In the genomic region with DNA sequence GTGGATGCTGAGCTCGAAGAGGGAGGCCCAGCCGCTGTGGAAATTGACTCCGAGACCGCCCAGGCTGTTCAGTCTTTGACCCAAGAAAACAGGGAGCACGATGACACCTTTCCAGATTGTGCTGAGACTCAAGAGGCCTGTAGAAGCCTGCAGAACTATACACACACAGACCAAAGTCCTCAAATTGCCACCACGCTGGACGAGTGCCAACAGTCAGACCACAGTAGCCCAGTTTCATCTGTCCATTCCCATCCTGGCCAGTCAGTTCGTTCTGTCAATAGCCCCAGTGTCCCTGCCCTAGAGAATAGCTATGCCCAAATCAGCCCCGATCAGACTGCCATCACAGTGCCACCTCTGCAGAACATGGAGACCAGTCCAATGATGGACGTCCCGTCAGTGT, we compare ENCODE assay signal across 17 mouse cellular contexts. TPM values are rescaled to one million over a fixed set of nuclear protein-coding genes. Genes with fewer than 3 reads are reported as not detected.
DNase-seq lines count a peak whose midpoint lies in the region; ATAC-seq and TF ChIP-seq lines count a peak whose summit lies in the region.
"Had no signal": no experiment of that assay in that cellular context is flagged by ENCODE, and none has a peak within 500 bp of the region (broad histone marks: within the 10 kb centered on the region; RNA-seq: fewer than 3 reads in every experiment).

No protein-coding gene starts in this region.

- WGBS in intestine, embryonic 14.5 days = 94% methylated on average over 11 of the region's 11 CpGs
- 86% methylated on average over 11 of the region's 11 CpGs for WGBS in intestine, embryonic 16.5 days
- WGBS in liver, postnatal 0 days (ENCODE audit: insufficient replicate concordance) = 80% methylated on average over 11 of the region's 11 CpGs
- WGBS in liver, embryonic 12.5 days (ENCODE audit: insufficient replicate concordance) = 82% methylated on average over 11 of the region's 11 CpGs
- 84% methylated on average over 11 of the region's 11 CpGs for WGBS in limb, embryonic 15.5 days

- H3K27ac ChIP-seq in intestine, embryonic 14.5 days (ENCODE audit: low read depth) = no peak overlapping the region
- H3K27ac ChIP-seq in intestine, embryonic 16.5 days (ENCODE audit: low read length) = no peak overlapping the region
- peak overlapping the region; percentile 23; the same call in 1 of the 2 replicates for H3K27ac ChIP-seq in liver, postnatal 0 days (ENCODE audit: low read depth)
- no peak overlapping the region for H3K27ac ChIP-seq in liver, embryonic 12.5 days
- H3K27ac ChIP-seq in limb, embryonic 15.5 days = no peak overlapping the region
- H3K27ac ChIP-seq: heart, adult 2 months had no signal

- 0 out of 2 replicates have a peak, but pooled peaks have one; percentile 4 for ATAC-seq in intestine, embryonic 14.5 days (replicated peaks; ENCODE audit: low FRiP score, low TSS enrichment, low read depth)
- ATAC-seq in intestine, embryonic 16.5 days = no peak
- peak; percentile 43 for ATAC-seq in liver, postnatal 0 days
- ATAC-seq in liver, embryonic 12.5 days = no peak
- ATAC-seq in limb, embryonic 15.5 days (ENCODE audit: insufficient number of reproducible peaks, low FRiP score, low TSS enrichment, low read depth) = 0 out of 2 replicates have a peak, but pooled peaks have one; percentile 19

- 0 out of 2 replicates have a peak, but pooled peaks cover 3% of the 10 kb centered on the region for H3K4me1 ChIP-seq in intestine, embryonic 14.5 days (replicated peaks; ENCODE audit: control insufficient read depth, insufficient read depth, low read length)
- 0 out of 2 replicates have a peak, but pooled peaks cover 5% of the 10 kb centered on the region for H3K4me1 ChIP-seq in intestine, embryonic 16.5 days (ENCODE audit: control insufficient read depth, insufficient read depth, low read length)
- H3K4me1 ChIP-seq in liver, postnatal 0 days (ENCODE audit: insufficient read depth) = peaks cover 8% of the 10 kb centered on the region; the same call in 1 of the 2 replicates
- 0 out of 2 replicates have a peak, but pooled peaks cover 8% of the 10 kb centered on the region for H3K4me1 ChIP-seq in liver, embryonic 12.5 days
- H3K4me1 ChIP-seq in limb, embryonic 15.5 days = peaks cover 31% of the 10 kb centered on the region

- no peak for TF ChIP-seq EP300 in liver, postnatal 0 days (IDR thresholded peaks at IDR 0.05; ENCODE audit: low read depth)

- no peaks in the 10 kb centered on the region for H3K27me3 ChIP-seq in intestine, embryonic 14.5 days (replicated peaks; ENCODE audit: control insufficient read depth, insufficient read depth, low read length)
- H3K27me3 ChIP-seq in intestine, embryonic 16.5 days (replicated peaks; ENCODE audit: control insufficient read depth, insufficient read depth, low read length) = no peaks in the 10 kb centered on the region
- H3K27me3 ChIP-seq in liver, postnatal 0 days (ENCODE audit: insufficient read depth, low read length) = no peaks in the 10 kb centered on the region
- H3K27me3 ChIP-seq in liver, embryonic 12.5 days (replicated peaks) = no peaks in the 10 kb centered on the region
- no peaks in the 10 kb centered on the region for H3K27me3 ChIP-seq in limb, embryonic 15.5 days

- no peak overlapping the region for H3K4me3 ChIP-seq in intestine, embryonic 14.5 days (ENCODE audit: low read depth, low read length)
- no peak overlapping the region for H3K4me3 ChIP-seq in intestine, embryonic 16.5 days (ENCODE audit: low read length)
- H3K4me3 ChIP-seq in liver, postnatal 0 days (ENCODE audit: low read depth, low read length) = no peak overlapping the region
- no peak overlapping the region for H3K4me3 ChIP-seq in liver, embryonic 12.5 days
- no peak overlapping the region for H3K4me3 ChIP-seq in limb, embryonic 15.5 days
- H3K4me3 ChIP-seq: heart, adult 2 months had no signal

- peaks cover 54% of the 10 kb centered on the region for H3K36me3 ChIP-seq in intestine, embryonic 14.5 days (ENCODE audit: control insufficient read depth, insufficient read depth, low read length)
- H3K36me3 ChIP-seq in intestine, embryonic 16.5 days (ENCODE audit: control insufficient read depth, insufficient read depth, low read length) = 0 out of 2 replicates have a peak, but pooled peaks cover 3% of the 10 kb centered on the region
- H3K36me3 ChIP-seq in liver, postnatal 0 days (replicated peaks; ENCODE audit: insufficient read depth, low read length) = peaks cover 13% of the 10 kb centered on the region
- H3K36me3 ChIP-seq in liver, embryonic 12.5 days = peaks cover 38% of the 10 kb centered on the region
- H3K36me3 ChIP-seq in limb, embryonic 15.5 days = peaks cover 59% of the 10 kb centered on the region

- no peak overlapping the region for H3K4me2 ChIP-seq in intestine, embryonic 14.5 days (ENCODE audit: low read length)
- H3K4me2 ChIP-seq in intestine, embryonic 16.5 days (ENCODE audit: low read depth, low read length) = no peak overlapping the region
- H3K4me2 ChIP-seq in liver, postnatal 0 days (ENCODE audit: low read depth, low read length) = no peak overlapping the region
- H3K4me2 ChIP-seq in liver, embryonic 12.5 days = no peak overlapping the region
- no peak overlapping the region for H3K4me2 ChIP-seq in limb, embryonic 15.5 days

- H3K9ac ChIP-seq in intestine, embryonic 14.5 days (ENCODE audit: low read length) = no peak overlapping the region
- no peak overlapping the region for H3K9ac ChIP-seq in intestine, embryonic 16.5 days (ENCODE audit: low read depth, low read length)
- no peak overlapping the region for H3K9ac ChIP-seq in liver, postnatal 0 days (replicated peaks)
- H3K9ac ChIP-seq in liver, embryonic 12.5 days = no peak overlapping the region
- H3K9ac ChIP-seq in limb, embryonic 15.5 days = no peak overlapping the region

- peak; percentile 62 for DNase-seq in cerebellum, postnatal 10 days
- no peak for DNase-seq in cerebellum, adult 9-10 months
- no peak for DNase-seq in intestine, embryonic 14.5 days (ENCODE audit: low spot score)
- peak; percentile 53 for DNase-seq in liver, postnatal 0 days
- DNase-seq in ovary, postnatal 36 days (ENCODE audit: low spot score) = no peak
- DNase-seq: adrenal gland, postnatal 10 days; cerebellum, adult 2 months; embryo, embryonic 11 days; gastrocnemius, postnatal 10 days; kidney, adult 11 months; right cerebral cortex, postnatal 25 days; thymus, adult 18-20 months had no signal

- no peak for TF ChIP-seq CTCF in liver, postnatal 0 days (IDR thresholded peaks at IDR 0.05; ENCODE audit: low read depth)

- no peaks in the 10 kb centered on the region for H3K9me3 ChIP-seq in intestine, embryonic 14.5 days (ENCODE audit: control insufficient read depth, low read length)
- no peaks in the 10 kb centered on the region for H3K9me3 ChIP-seq in intestine, embryonic 16.5 days (ENCODE audit: control insufficient read depth, low read length)
- H3K9me3 ChIP-seq in liver, postnatal 0 days (ENCODE audit: low read length) = no peaks in the 10 kb centered on the region
- no peaks in the 10 kb centered on the region for H3K9me3 ChIP-seq in liver, embryonic 12.5 days (replicated peaks)
- no peaks in the 10 kb centered on the region for H3K9me3 ChIP-seq in limb, embryonic 15.5 days

RNA-seq across cellular contexts. Expression of gene Dupd1, which starts 45.2 kb away (rescaled TPM):
- not detected in 2 replicates for polyA plus RNA-seq in intestine, embryonic 14.5 days (2014; fragmentation: Nextera tagmentation; extraction: Ambion mirVana)
- not detected in 2 replicates for polyA plus RNA-seq in intestine, embryonic 16.5 days (2015; fragmentation: Nextera tagmentation; extraction: Ambion mirVana)
- polyA plus RNA-seq in liver, postnatal 0 days (2015; fragmentation: Nextera tagmentation; extraction: Ambion mirVana) = 0.15 TPM in 1 of 2 replicates, not detected in the other
- not detected in 2 replicates for polyA plus RNA-seq in liver, embryonic 12.5 days (2016; fragmentation: Nextera tagmentation; extraction: Ambion mirVana)
- 0.47 and 2.1 TPM in 2 replicates for polyA plus RNA-seq in limb, embryonic 15.5 days (2015; fragmentation: Nextera tagmentation; extraction: Ambion mirVana)
- polyA plus RNA-seq: cerebellum, adult 2 months; urinary bladder, adult 2 months had no signal

Comparison
In these comparisons a context has a peak if more than half of its experiments do, and no peak if none do; other contexts are left out.
1. DNase-seq: peak in cerebellum, postnatal 10 days (2 of 2) and liver, postnatal 0 days (single experiment); none in cerebellum, adult 9-10 months (single experiment), intestine, embryonic 14.5 days (single experiment) and ovary, postnatal 36 days (single experiment).
2. ATAC-seq: peak in intestine, embryonic 14.5 days (single experiment), liver, postnatal 0 days (single experiment) and limb, embryonic 15.5 days (single experiment); none in intestine, embryonic 16.5 days (single experiment) and liver, embryonic 12.5 days (single experiment).